Mouse (Mus musculus): ENCODE data around the gene Gm9821.

Gene Gm9821

DNA sequence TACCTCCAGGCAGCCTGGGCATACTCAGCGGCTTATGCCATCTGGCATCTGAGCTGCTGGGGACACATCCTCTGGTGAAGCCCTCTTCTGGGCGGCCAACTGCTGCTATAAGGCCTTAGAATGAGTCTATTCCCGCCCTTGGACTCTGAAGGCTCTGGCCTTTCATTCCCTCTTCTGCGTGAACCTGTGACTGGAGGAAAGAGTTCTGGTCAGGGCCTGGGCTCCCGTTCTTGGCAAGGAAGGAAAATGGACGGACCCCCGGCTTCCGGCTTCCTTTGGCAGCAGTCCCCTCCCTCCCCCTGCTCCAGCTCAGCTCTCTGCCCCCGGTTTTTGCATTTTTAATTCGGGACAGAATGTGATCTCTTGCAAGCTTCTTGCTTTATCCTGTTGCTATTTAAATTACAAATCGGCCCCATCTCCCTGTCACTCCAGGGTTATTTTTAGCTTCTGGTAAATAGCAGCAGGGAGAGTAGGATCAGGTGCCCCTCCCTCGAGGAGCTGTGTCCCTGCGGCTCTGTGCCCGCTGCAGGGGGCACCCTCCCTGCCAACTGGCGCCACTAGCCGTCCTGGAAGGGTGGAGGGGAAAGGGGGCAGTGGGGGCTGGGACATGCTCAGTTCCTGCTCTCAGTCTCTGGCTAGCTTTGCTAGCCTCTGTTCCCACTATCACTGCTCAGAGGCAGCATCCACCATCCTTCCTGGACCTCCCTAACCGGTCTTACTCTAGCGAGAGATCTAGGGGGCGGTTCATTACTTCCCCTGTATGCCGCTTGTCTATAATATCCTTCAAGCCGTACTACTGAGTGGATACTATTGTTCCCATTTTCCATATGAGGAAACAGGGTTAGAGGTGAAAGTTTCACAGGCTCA lies 26.0 kb downstream of the Gm9821 start:
- DNase-seq (ENCODE audit: low spot score in 2 of 2) = no peak

DNA sequence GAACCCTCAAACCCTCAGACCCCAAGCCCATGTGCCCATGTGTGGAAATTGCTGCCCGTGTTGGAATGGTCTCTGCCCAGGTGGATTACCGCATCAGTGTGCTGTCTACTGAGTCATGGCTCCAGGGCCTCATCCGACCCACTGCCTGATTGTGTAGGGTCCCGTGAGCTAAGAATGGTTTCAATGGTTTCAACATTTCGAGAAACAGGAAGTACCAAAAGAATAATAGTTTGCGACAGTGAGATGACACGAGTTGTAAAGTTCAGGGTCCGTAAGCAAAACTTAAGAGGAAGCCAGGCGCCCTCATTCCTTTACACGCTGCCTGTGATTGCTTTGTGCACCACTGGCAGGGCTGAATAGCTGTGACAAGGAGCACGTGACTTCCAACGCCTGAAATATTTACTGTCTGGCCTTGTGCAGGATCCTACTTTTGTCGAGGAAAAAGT lies 26.6 kb downstream of the Gm9821 start:
- peak; percentile 28 to 46 for DNase-seq (ENCODE audit: low spot score in 2 of 2)

DNA sequence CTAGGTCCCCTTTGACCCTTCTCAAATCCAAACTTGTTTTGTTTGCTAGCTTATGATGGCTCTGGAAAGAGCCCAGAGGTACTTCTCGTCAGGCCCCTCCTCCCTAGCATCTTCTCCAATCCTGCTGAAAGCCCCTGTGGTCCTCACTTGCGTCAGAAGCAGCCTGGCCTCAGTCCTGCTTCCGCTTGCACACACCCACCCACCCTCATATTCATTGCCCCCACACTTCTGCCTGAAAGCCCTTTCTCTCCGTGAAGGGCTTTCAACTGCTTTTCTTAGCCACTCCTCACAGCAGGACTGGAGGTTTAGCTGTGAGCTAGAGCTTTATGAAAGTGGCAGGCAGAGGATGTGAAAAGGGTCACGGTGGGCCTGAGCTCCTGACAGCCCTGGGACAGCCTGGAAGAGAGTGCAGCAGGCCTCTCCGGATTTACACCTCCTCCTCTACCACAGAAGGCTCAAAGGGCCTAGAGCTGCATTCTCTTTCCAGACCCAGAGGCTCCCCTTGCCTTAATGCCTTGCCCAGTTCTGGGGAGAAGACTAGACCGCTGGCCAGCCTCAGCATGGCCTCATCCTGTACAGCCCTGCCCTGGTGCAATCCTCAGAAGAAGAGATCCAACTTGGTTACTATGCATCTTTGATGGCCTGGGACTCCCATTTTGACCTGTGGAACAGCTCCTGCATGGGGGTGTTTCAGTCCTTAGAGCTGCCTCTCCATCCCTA lies 28.1 kb downstream of the Gm9821 start:
- no peak for DNase-seq (ENCODE audit: low spot score in 2 of 2)

DNA sequence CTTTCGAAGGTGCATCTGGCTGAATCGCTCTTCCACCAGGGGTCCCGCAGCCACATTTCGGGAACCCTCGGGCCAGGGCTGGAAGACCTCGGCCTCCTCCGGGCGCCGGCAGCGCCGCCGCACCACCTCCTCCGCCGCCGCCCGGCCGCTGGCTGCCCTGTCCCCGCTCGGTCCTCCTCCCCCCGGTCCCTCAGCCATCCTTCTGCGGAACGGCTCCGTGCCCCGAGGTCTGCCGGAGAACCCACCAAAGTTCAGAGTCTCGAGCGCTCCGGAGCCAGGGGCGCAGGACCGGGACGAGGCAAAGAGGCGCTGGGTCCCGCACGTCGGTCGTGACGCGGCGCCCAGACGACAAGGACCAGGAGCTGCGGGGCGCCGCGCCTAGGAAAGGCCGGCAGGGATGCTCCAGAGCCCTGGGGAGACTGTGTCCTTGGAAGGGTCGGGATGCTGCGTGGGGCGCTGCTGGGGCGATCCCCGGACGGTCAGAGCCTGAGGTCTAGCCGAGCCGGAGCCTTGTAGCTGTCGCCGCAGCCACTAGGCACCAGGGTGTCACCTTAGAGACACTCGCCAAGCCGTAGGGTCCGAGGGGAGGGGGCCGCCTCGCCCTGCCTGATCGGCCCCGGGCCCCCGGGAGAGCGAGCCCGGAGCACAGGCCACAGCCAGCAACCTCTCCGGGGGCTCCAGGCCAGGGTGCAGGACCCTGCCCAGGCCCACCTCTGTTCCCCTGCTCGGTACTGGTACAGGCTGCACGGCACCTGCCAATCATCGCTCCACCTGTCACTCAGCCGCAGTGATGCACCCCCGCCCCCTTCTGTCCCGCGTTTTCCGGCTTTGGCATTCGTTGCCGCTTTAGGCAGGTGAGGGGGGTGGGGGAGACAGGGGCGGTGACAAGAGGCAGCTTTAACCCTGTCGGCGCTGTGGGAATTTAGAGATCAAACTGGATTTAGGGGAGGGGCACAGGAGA lies 30.4 kb downstream of the Gm9821 start, which contains the start of gene Dgkz:
Gene Dgkz (minus strand): TSS at position 284 of the 961 bp plus-strand sequence.
- DNase-seq (ENCODE audit: low spot score in 2 of 2) = no peak

DNA sequence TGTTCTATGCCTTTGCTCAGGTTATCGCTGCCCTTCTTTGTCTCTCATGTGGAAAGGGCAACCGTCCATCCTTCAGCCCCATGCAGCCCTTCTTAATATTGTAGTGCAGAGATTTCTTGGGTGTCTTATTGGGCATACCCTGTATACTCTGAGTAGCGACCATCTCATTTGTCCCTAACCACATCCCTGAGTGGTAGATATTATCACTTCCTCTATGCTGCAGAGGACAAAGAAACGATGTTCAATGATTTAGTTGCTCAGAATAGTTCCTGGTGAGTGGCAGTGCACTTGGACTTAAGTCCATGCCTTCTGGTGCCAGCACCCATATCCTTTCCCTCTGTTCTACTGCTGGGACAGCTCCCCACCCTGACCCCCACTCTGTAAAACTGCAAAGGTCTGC lies 32.5 kb downstream of the Gm9821 start:
- DNase-seq (ENCODE audit: low spot score in 2 of 2) = no peak

DNA sequence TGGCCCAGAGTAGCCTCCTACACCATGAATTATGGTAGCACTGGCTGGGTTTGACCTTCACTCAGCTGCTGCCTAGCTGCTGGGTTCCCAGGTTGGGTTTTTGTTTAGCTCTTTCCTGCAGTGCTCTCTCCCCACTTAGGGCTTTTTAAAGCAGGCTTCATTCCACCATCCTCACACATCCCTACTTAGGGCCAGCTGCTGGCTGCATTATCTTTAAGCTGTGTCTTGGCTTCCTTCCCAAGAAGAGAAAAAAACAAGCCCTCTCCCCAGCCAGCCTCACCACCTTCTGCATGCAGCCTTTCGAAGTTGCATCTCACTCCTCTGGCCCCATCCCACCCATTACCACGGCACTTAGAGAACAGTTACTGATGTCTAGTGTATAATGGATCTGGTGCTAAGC lies 33.0 kb downstream of the Gm9821 start:
- no peak for DNase-seq (ENCODE audit: low spot score in 2 of 2)

DNA sequence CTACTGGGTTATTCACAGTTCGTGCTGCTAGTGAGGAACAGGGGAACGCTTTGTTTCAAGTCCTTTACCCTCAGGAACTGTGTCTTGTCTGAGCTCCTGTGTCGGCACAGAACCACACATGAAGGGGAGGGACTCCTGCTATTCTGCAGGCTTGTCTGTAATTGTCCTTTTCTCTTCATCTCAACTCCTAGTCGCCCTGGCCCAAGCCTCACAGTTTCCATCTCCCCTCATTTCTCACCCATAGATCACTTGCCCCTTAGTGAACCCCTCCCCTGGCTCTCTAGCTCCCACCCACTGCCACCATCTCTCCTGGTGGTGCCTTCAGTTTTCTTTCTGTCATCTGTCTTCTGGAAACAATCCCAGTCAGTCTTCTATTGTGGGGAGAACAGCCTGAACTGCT lies 34.7 kb downstream of the Gm9821 start:
- DNase-seq (ENCODE audit: low spot score in 2 of 2) = no peak

DNA sequence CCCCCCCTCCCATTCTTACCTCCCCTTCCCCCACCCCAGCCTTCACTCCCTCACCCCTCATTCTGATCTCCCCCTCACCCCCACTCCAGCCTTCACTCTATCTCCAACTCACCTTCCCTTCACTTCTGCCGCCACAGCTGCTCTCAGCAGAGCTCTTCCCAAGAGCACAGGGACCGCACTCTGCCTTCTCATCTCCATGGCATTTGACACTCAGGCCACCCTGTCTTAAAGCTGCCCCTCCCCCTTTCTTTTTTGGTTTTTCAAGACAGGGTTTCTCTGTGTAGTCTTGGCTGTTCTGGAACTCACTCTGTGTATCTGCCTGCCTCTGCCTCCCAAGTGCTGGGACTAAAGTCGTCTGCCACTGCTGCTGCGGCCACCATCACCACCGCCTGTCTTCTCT lies 35.3 kb downstream of the Gm9821 start:
- no peak for DNase-seq (ENCODE audit: low spot score in 2 of 2)

DNA sequence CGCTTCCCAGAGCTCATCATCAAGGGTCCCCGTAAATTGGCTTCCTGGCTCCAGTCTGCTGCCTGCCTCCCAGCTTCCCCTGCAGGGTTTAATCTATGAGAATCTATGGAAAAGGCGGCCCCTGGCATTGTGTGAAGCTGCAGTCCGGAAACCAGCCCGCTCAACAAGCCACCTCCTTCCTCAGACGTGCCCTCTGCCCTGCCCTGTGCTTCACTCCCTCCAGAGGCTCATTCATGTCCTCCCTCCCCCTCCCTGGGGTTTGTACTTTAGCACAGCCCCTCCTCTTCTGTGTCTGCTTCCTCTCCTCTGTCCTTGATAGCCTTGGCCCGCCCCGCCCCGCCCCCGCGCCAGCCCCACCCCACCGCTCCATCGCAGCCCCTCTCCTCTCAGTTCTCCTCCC lies 38.9 kb downstream of the Gm9821 start:
- peak; percentile 86 for DNase-seq (ENCODE audit: low spot score in 2 of 2)

DNA sequence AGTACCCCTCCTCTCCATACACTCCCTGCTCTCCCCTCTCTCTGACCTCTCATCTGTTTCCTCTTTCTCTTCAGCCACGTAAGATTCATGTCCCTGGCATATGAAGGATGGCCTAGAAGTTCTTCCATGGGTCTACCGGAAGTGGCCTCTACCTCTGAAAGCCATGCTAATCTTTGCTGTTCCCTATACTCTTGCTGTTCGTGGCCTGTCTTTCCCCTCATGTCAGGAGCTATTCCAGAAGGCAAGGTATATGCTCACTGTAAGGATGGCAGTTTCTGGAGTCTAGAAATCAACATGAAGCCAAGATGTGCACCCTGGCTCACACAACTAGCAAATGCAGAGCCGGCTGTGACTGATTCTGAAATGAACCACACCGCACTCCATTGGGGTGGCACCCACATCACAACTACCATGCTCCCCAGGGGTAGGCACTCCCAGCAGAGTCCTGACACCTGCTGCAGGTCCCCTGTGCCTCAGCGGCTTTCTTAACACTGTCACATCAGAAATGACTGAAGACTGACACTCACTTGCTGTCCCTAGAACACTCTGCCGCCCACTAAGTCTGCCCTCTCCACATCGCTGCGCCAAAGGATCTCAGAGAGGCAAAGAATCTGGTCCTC lies 39.5 kb downstream of the Gm9821 start:
- DNase-seq (ENCODE audit: low spot score in 2 of 2) = no peak

DNA sequence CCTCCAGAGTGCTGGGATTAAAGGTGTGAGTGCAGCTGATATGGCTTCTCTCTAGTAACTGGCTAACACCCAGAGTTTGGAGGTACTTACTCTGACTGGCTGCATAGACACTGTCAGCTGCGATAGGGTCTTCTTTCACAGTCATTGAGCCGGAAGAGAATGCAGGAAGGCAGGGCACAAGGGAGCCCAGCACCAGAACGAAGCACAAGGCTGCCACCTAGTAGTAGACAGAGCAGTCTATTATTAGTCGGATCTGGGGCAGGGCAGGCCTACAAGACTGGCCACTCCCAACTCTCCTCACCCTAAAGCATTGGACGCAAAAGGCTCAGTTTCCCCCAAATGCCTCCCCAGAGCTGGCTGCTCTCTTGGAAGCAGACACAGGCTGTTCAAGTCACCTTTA lies 40.6 kb downstream of the Gm9821 start:
- peak; percentile 56 to 61 for DNase-seq (ENCODE audit: low spot score in 2 of 2)

DNA sequence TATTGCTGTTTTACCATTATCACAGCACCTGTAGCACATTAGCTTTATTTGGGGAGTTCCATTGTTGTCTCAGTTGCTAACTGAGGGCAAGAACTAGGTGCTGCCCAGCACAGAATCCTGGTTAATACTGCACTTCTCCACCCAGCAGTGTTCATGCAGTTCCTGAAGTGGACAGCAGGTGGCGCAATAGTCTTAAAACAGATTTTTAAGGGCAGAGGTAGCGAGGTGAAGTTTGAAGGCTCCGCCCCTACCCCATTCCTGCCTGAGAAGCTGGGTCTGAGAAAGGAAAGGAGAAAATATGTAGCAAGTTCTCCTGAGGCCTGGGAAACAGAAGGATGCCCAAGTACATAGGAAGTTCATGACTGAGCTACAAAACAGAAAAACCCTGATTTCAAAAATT lies 42.0 kb downstream of the Gm9821 start:
- DNase-seq (ENCODE audit: low spot score in 2 of 2) = peak; percentile 65 to 75

DNA sequence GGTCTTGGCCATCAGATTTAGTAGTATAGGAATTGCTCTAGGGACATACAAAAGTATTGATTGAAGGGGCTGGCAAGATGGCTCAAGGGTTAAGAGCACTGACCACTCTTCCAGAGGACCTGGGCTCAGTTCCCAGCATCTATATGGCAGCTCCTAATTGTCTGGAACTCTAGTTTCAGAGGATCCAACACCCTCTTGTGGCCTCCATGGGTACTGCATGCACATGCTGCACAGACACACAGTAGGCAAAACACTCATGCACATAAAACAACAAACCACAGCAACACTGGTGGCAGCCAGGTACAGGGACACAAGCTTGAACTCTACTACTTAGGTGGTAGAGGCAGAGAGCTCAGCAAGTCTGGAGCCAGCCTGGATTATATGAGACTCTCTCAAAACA lies 44.2 kb downstream of the Gm9821 start:
- DNase-seq (ENCODE audit: low spot score in 2 of 2) = no peak

DNA sequence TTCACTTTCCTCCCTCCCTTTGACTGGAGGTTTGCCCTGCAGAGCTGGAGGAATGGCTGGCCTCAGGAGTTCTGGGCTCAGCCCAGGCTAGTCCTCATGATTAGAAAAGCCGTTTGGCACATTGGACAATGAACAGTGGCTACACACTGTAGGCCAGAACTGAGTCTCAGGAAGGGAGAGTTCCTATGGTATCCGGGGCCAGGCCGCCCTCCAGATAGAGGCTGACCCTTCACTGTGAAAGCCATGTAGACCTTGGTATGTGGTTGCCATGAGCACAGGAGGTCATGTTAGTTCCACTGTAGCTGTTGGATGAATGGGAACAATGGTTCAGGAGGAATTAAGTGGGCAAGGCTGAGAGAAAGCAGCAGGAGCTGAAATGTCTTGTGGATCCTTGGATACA lies 47.9 kb downstream of the Gm9821 start:
- DNase-seq (ENCODE audit: low spot score in 2 of 2) = no peak

DNA sequence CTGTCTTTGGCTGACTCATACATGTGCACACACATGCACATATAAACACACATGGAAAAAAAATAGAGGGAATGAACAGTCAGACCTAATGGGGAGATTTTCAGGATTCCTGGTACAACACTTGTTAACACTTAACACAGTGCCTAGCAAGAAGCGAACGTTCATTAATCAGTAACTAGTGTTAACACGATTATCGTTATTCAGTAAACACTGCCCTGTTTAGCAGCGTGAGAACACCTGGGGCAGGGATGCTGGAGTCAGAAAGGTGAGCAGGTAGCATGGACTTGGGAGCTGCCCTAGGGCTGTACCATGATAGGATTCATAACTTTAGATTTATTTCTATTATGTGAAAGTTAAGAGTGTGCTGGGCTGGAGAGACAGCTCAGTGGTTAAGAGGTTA lies 50.5 kb downstream of the Gm9821 start:
- DNase-seq (ENCODE audit: low spot score in 2 of 2) = no peak
